Mouse (Mus musculus) right cerebral cortex, adult 18-20 months (tissue): ENCODE data around the gene Ppdpf.

Source experiments
- DNase-seq: peaks from one replicate; pipeline ENCODE4 v3.0.0; 2022; ENCODE audit warnings: mixed read lengths

Ppdpf gene

DNA sequence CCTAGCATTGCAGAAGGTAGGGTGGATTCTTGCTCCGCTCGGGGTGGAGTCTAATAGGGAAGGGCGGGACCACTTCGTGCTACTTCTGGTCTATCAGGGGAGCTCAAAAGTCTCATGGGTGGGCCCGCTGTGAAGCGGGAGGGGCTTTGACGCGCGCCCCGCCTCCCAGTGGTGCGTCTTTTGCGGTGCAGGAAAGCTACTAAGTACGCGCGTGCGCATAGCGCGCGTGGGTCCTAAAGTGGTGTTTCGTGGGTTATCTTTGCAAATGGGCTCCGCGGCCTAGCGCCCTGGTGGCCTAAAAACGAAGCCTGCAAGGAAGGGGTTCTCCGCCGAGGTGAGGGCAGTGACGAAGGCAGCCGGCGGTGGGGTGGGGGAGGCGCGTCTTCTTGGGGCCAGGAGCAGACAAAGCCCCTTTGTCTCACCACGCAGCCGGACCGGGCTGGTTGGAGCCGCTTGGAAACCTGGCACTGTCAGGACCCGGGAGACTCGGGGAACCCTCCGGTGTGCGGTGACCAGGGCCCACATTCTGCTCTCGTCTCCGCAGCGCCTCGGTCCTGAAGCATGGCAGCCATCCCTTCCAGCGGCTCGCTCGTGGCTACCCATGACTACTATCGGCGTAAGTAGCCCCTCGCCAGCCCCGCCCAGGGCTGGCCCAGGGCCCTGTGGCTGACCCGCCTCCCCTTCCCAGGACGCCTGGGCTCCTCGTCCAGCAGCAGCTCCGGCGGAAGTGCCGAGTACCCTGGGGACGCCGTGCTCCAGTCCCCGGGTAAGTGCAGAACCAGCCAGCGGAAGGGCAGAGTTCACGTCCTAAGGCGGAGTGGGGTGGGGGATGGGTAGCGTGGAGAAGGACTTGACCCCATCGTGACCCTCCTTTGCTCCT, at the start of gene Ppdpf:
Gene Ppdpf (plus strand): TSS at position 127 of the 880 bp plus-strand sequence.
- peak; percentile 95 for DNase-seq

- peak; percentile 52 for DNase-seq
These were observed 47.3 kb upstream of the Ppdpf start for GRCm38 (mm10) chr2:181139641-181140193.

GRCm38 (mm10) chr2:181142703-181143135, 44.3 kb upstream of the Ppdpf start:
- DNase-seq: peak; percentile 70

DNA sequence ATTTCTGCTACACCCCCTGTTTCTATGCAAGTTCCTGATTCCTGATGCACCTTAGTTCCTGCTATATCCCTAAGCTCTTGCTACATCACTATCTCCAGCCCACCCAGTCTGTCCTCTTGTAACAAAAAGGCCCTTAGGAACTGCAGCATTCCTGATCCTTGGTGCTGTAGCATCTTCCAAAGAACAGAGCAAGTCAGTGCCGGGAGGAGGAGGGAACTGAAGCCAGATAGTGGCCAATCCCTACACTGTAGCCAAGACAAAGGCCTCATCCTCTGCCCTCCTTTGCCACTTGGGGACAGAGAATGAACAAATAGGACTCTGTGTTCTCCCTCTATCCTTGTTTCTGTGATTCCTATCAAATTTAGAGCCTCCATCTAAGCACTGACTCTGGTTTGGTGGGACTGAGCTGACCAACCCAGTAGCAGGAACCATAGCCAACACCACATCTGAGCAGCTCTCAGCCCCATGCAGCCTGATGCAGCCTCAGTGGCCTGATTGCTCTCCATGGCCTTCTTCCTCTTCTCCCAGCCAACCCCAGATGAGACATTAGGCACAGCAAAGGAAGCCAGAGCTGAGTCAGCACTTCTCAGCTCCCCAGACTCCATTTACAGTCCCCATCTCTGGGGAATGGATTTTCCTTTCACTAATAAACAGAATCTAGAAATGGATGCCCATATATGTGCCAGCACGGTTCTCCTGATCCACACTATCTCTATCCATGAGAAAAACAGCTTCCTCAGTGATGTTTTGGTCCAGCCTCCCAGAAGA, 43.4 kb upstream of the Ppdpf start:
- DNase-seq: no peak

GRCm38 (mm10) chr2:181144675-181145074, 42.4 kb upstream of the Ppdpf start:
- DNase-seq: no peak

DNA sequence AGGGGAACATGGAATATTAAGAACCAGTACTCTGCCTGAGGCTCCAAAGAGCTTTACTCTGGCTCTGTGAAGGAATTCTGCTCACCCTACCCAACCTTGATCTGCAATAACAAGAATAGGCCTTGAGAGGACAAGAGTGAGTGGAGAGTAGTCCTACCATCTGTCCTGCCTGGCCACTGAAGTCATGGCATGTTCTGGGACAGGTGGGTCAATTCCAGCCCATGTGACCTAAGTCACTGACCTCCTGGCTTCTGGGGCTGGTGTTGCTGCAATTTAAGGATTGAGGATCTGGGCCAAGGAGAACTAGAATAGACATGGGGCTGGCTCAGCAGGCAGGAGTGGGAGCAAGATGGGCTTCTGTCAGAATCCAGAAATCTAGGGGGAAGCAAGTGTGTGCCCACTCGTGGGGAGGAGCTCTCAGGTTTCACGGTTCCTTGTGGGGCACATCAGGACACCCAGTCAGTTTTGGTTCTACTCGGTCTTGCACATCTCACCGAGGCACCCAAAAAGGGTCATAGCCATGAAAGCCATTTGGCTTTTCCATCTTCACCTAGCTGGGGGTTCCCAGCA, 40.0 kb upstream of the Ppdpf start:
- no peak for DNase-seq

GRCm38 (mm10) chr2:181147546-181148317, 39.3 kb upstream of the Ppdpf start:
- DNase-seq: peak; percentile 65

GRCm38 (mm10) chr2:181148318-181148955, 38.6 kb upstream of the Ppdpf start:
- DNase-seq: no peak

GRCm38 (mm10) chr2:181150281-181150680, 36.8 kb upstream of the Ppdpf start:
- peak; percentile 80 for DNase-seq

- DNase-seq: peak; percentile 56
These were observed 34.3 kb upstream of the Ppdpf start for GRCm38 (mm10) chr2:181152701-181153100.

DNA sequence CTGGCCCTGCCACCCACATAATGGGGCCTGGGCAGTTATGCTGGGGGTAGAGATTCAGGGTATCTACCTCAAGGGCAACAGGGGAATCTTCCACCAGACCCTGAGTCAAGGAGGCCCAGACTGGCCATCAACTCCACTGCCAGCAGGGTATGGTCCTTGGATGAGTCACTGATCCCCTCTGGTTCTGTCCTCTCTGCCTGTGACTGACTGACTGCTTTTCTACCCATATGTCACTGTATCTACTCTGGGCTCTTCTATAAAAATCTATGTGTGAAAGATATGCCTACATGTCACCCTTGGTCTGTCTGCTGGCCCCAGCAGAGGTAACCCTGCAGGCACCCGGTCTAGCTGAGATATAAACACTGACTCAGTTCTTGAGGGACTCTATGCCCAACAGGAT, 33.9 kb upstream of the Ppdpf start:
- no peak for DNase-seq

- DNase-seq: peak; percentile 47
These were observed 33.2 kb upstream of the Ppdpf start for GRCm38 (mm10) chr2:181153837-181154236.

GRCm38 (mm10) chr2:181154361-181154760, 32.7 kb upstream of the Ppdpf start:
- no peak for DNase-seq

GRCm38 (mm10) chr2:181154831-181155415, 32.1 kb upstream of the Ppdpf start:
- no peak for DNase-seq

DNA sequence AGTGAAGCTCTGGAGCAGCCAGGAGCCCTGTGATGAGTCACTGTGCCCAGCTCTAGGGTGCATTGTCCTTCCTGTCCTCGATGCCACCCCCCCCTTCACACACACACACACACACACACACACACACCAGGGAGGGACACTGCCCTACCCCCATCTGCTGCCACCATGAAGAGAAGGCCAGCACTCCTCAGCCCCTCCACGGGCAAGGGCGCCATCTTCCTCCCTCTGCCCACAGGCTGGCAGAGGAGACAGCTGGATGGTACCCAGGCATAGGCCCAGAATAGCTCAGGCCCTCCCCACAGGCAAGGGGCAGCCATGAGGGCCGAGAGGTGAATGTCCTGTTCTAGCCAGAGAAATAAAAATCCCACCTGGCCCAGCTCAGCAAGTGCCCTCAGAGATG, 31.2 kb upstream of the Ppdpf start:
- peak; percentile 53 for DNase-seq

DNA sequence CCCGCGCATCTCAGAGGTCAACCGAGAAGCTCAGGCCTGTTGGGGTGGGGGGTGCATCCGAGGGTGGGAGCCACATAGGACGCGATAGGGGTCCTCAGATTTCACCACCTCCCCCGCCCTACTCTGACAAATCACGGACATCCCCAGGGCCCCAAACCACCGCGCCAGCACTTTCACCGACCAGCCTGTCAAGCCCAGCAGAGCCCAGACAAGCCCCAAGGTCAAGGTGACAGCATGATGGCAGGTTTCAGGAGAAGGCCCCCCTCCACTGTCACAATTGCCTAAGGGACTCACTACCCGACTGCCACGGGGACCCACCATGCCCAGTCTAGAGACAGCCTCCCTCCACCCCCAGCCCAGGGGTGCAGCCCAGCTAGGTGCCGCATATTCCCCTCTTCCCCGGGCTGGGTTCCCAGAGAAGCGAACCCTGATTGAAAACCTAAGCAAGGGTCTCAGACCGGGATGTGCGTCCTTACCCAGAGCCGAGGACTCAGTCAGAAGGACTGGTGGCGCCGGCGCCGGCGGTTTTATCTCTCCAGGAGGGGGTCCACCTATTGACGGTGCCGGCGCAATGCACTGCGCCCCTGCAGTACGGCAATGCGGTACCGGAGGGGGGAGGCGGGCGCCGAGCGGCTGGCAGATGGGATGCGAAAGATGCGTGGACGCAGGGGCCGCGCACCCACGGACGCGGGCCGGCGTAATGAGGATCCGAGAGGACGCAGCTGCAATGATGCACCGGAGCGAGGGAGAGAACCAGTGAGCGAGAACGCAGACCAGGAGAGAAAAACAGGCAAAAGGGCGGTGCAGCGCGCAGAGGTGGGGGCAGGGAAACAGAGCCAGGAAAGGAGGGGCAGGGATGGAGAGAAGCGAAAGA, 30.6 kb upstream of the Ppdpf start, which contains the start of gene Eef1a2:
Gene Eef1a2 (minus strand): TSS at position 767 of the 874 bp plus-strand sequence.
- DNase-seq: peak; percentile 94

- DNase-seq: no peak
These were observed 29.9 kb upstream of the Ppdpf start for GRCm38 (mm10) chr2:181157180-181157579.

- DNase-seq: peak; percentile 29
These were observed 29.2 kb upstream of the Ppdpf start for GRCm38 (mm10) chr2:181157716-181158302.

GRCm38 (mm10) chr2:181158471-181158870, 28.6 kb upstream of the Ppdpf start:
- DNase-seq: no peak

GRCm38 (mm10) chr2:181159091-181159514, 27.9 kb upstream of the Ppdpf start:
- DNase-seq: peak; percentile 84
